In genomic region chr7:28351676-28352191, GRCm38 (mm10) we compare ENCODE assay signal across 8 mouse cellular contexts. TPM values are rescaled to one million over a fixed set of nuclear protein-coding genes. Genes with fewer than 3 reads are reported as not detected.
DNase-seq lines count a peak whose midpoint lies in the region; ATAC-seq and TF ChIP-seq lines count a peak whose summit lies in the region.

No protein-coding gene starts in this region.

- TF ChIP-seq EP300 in heart, adult 2 months (IDR thresholded peaks at IDR 0.05; ENCODE audit: insufficient read depth, low read depth, low read length) = no peak

- H3K27me3 ChIP-seq in heart, adult 2 months (ENCODE audit: control insufficient read depth, insufficient read depth, low read length) = no peaks in the 10 kb centered on the region
- no peaks in the 10 kb centered on the region for H3K27me3 ChIP-seq in hindbrain, embryonic 10.5 days (ENCODE audit: insufficient read depth, poor library complexity, severe bottlenecking)

- peak overlapping the region; percentile 29 for H3K9ac ChIP-seq in heart, adult 2 months (ENCODE audit: low read depth, low read length)
- peak overlapping the region; percentile 100 for H3K9ac ChIP-seq in ES-E14 (ENCODE audit: insufficient read depth, low read depth, low read length, poor library complexity, severe bottlenecking)

- DNase-seq in heart, adult 2 months = no peak
- no peak for DNase-seq in heart, adult 8-10 months (ENCODE audit: low spot score)
- DNase-seq in ES-E14 (ENCODE audit: low read depth, low spot score) (no peak), adipocyte (ENCODE audit: low spot score) (no peak)
- no peak for DNase-seq in hindbrain, embryonic 10.5 days (ENCODE audit: low spot score)
- no peak for DNase-seq in ovary, postnatal 36 days (ENCODE audit: low spot score)
- DNase-seq in layer of hippocampus, postnatal 25 days (ENCODE audit: extremely low spot score in 1 of 2, low spot score in 1 of 2) = no peak

- H3K4me3 ChIP-seq in heart, adult 2 months = peak overlapping the region; percentile 72
- H3K4me3 ChIP-seq in ES-E14 (ENCODE audit: insufficient read depth in 1 of 2, low read depth in 1 of 2, low read length in 2 of 2, poor library complexity in 1 of 2, severe bottlenecking in 1 of 2) = peak overlapping the region; percentile 91 to 100
- H3K4me3 ChIP-seq in hindbrain, embryonic 10.5 days = peak overlapping the region; percentile 94

- no peak for TF ChIP-seq POLR2A in heart, adult 2 months (IDR thresholded peaks at IDR 0.05; ENCODE audit: insufficient read depth, low read depth, low read length)

- peaks cover 6% of the 10 kb centered on the region for H3K4me1 ChIP-seq in heart, adult 2 months (ENCODE audit: control insufficient read depth, insufficient read depth, low read length)
- peaks cover 5% of the 10 kb centered on the region in 2 experiments; a peak in 2 of 4 replicates for H3K4me1 ChIP-seq in ES-E14 (ENCODE audit: control insufficient read depth in 2 of 2, insufficient read depth in 2 of 2, low read length in 2 of 2, poor library complexity in 1 of 2)
- H3K4me1 ChIP-seq in hindbrain, embryonic 10.5 days (replicated peaks) = peaks cover 30% of the 10 kb centered on the region

- peaks cover 5% of the 10 kb centered on the region; the same call in 1 of the 2 replicates for H3K36me3 ChIP-seq in heart, adult 2 months (ENCODE audit: control insufficient read depth, insufficient read depth, low read length)
- H3K36me3 ChIP-seq in ES-E14 (ENCODE audit: control insufficient read depth, insufficient read depth, low read length, poor library complexity, severe bottlenecking) = peaks cover 34% of the 10 kb centered on the region
- peaks cover 41% of the 10 kb centered on the region for H3K36me3 ChIP-seq in hindbrain, embryonic 10.5 days

- no peak overlapping the region for H3K27ac ChIP-seq in heart, adult 2 months
- H3K27ac ChIP-seq in ES-E14 (ENCODE audit: insufficient read depth, low read depth, low read length, poor library complexity, severe bottlenecking) = no peak overlapping the region
- H3K27ac ChIP-seq in hindbrain, embryonic 10.5 days = peak overlapping the region; percentile 94

- in situ Hi-C loops in ES-E14 (cut with MboI; ENCODE audit: low sequenced_read_pairs in 2 of 2, unreplicated experiment in 2 of 2) = no loop called here

- H3K9me3 ChIP-seq in ES-E14 (ENCODE audit: control insufficient read depth, insufficient read depth, low read depth, low read length) = no peaks in the 10 kb centered on the region
- no peaks in the 10 kb centered on the region for H3K9me3 ChIP-seq in hindbrain, embryonic 10.5 days

- ATAC-seq in megakaryocyte progenitor cell, adult 5-6 weeks (replicated peaks; ENCODE audit: poor library complexity) = peak; percentile 21

- intact Hi-C loops in heart, adult 2 months (cut with DNase I) = loop anchor here (1.0 kb wide), 1 partner anchor 20 kb away; no protein-coding TSS in a partner anchor

- no peak for TF ChIP-seq CTCF in heart, adult 2 months (IDR thresholded peaks at IDR 0.05)

- H3K79me2 ChIP-seq in heart, adult 2 months (replicated peaks; ENCODE audit: control insufficient read depth, insufficient read depth, low read length) = 0 out of 2 replicates have a peak, but pooled peaks cover 3% of the 10 kb centered on the region

- 26% methylated on average over 4 of the region's 4 CpGs for WGBS in heart, adult 2 months
- WGBS in hindbrain, embryonic 10.5 days = 53% methylated on average over 4 of the region's 4 CpGs

TF ChIP-seq in ES-E14, 5 proteins besides CTCF, POLR2A, EP300 and RAD21:
- no peak for TF ChIP-seq MAFK (IDR thresholded peaks at IDR 0.05; ENCODE audit: insufficient read depth, low read depth, low read length)
- TF ChIP-seq ZNF384 (IDR thresholded peaks at IDR 0.05; ENCODE audit: low read depth, low read length) = no peak
- 0 out of 2 replicates have a peak, but pooled peaks have one; percentile 25 for TF ChIP-seq HCFC1 (IDR thresholded peaks at IDR 0.05; ENCODE audit: borderline replicate concordance, insufficient read depth, low read length)
- no peak for TF ChIP-seq ZC3H11A (IDR thresholded peaks at IDR 0.05; ENCODE audit: borderline replicate concordance, low read depth, low read length)
- no peak for TF ChIP-seq CHD2 (IDR thresholded peaks at IDR 0.05; ENCODE audit: low read depth, low read length)
TF ChIP-seq in ES-E14: peak in this region for 1.

RNA-seq across cellular contexts. Expression of gene Rps16, which starts 1.3 kb away (rescaled TPM):
- total RNA-seq in heart, adult 2 months (2021) = 100 to 1,000 TPM; 496 to 556 TPM
- 312 and 411 TPM in 2 replicates for polyA plus RNA-seq in heart, adult 2 months (2012; rRNA removed)
- total RNA-seq in heart, adult 8-10 months (2022) = 100 to 1,000 TPM; 472 to 574 (median 541) TPM
- total RNA-seq in ES-E14 (2012; rRNA removed) = 1,678 and 1,740 TPM in 2 replicates
- polyA plus RNA-seq in hindbrain, embryonic 10.5 days (2016; fragmentation: Nextera tagmentation; extraction: Ambion mirVana) = 777 and 925 TPM in 2 replicates
- 3,279 and 3,562 TPM in 2 replicates for total RNA-seq in megakaryocyte progenitor cell, adult 5-6 weeks (2015)
- total RNA-seq in megakaryocyte progenitor cell, adult 5-6 weeks (2017) = 756 and 903 TPM in 2 replicates
- 100 to 1,000 TPM; 431 to 496 TPM for total RNA-seq in layer of hippocampus, postnatal 25 days (2021)

RNA-seq across cellular contexts. Expression of gene Supt5, which starts 13.2 kb away (rescaled TPM):
- total RNA-seq in heart, adult 2 months (2021) = 10 to 100 TPM; 52.5 to 59.9 TPM
- 64.3 and 72.4 TPM in 2 replicates for polyA plus RNA-seq in heart, adult 2 months (2012; rRNA removed)
- 10 to 100 TPM; 56.0 to 63.2 (median 57.6) TPM for total RNA-seq in heart, adult 8-10 months (2022)
- 83.7 and 87.8 TPM in 2 replicates for total RNA-seq in ES-E14 (2012; rRNA removed)
- 107 and 118 TPM in 2 replicates for polyA plus RNA-seq in hindbrain, embryonic 10.5 days (2016; fragmentation: Nextera tagmentation; extraction: Ambion mirVana)
- 44.5 and 67.5 TPM in 2 replicates for total RNA-seq in megakaryocyte progenitor cell, adult 5-6 weeks (2015)
- 64.6 and 68.9 TPM in 2 replicates for total RNA-seq in megakaryocyte progenitor cell, adult 5-6 weeks (2017)
- total RNA-seq in layer of hippocampus, postnatal 25 days (2021) = 100 to 1,000 TPM; 108 to 124 TPM

RNA-seq across cellular contexts. Expression of gene Plekhg2, which starts 20.7 kb away (rescaled TPM):
- 10 to 100 TPM; 10.4 to 14.3 TPM for total RNA-seq in heart, adult 2 months (2021)
- polyA plus RNA-seq in heart, adult 2 months (2012; rRNA removed) = 15.9 and 16.3 TPM in 2 replicates
- total RNA-seq in heart, adult 8-10 months (2022) = 10 to 100 TPM in 3 of 4 experiments, 1 to 10 TPM in 1; 8.9 to 13.2 (median 11.2) TPM
- total RNA-seq in ES-E14 (2012; rRNA removed) = 15.0 TPM in 2 replicates
- polyA plus RNA-seq in hindbrain, embryonic 10.5 days (2016; fragmentation: Nextera tagmentation; extraction: Ambion mirVana) = 82.4 and 93.0 TPM in 2 replicates
- 2.9 and 4.3 TPM in 2 replicates for total RNA-seq in megakaryocyte progenitor cell, adult 5-6 weeks (2015)
- total RNA-seq in megakaryocyte progenitor cell, adult 5-6 weeks (2017) = 2.0 and 2.1 TPM in 2 replicates
- total RNA-seq in layer of hippocampus, postnatal 25 days (2021) = 1 to 10 TPM; 6.2 to 8.9 TPM

RNA-seq across cellular contexts. Expression of gene Zfp36, which starts 28.3 kb away (rescaled TPM):
- 10 to 100 TPM; 19.4 to 26.3 TPM for total RNA-seq in heart, adult 2 months (2021)
- 26.1 and 28.2 TPM in 2 replicates for polyA plus RNA-seq in heart, adult 2 months (2012; rRNA removed)
- total RNA-seq in heart, adult 8-10 months (2022) = 10 to 100 TPM; 12.2 to 40.6 (median 16.5) TPM
- total RNA-seq in ES-E14 (2012; rRNA removed) = 3.9 and 5.0 TPM in 2 replicates
- 5.3 and 5.8 TPM in 2 replicates for polyA plus RNA-seq in hindbrain, embryonic 10.5 days (2016; fragmentation: Nextera tagmentation; extraction: Ambion mirVana)
- 87.3 and 149 TPM in 2 replicates for total RNA-seq in megakaryocyte progenitor cell, adult 5-6 weeks (2015)
- 26.0 and 46.4 TPM in 2 replicates for total RNA-seq in megakaryocyte progenitor cell, adult 5-6 weeks (2017)
- 1 to 10 TPM; 2.7 to 2.8 TPM for total RNA-seq in layer of hippocampus, postnatal 25 days (2021)

RNA-seq across cellular contexts. Expression of gene Timm50, which starts 39.9 kb away (rescaled TPM):
- 10 to 100 TPM; 60.0 to 63.5 TPM for total RNA-seq in heart, adult 2 months (2021)
- polyA plus RNA-seq in heart, adult 2 months (2012; rRNA removed) = 63.0 and 72.8 TPM in 2 replicates
- 10 to 100 TPM; 59.2 to 68.5 (median 64.4) TPM for total RNA-seq in heart, adult 8-10 months (2022)
- total RNA-seq in ES-E14 (2012; rRNA removed) = 124 and 159 TPM in 2 replicates
- 252 and 255 TPM in 2 replicates for polyA plus RNA-seq in hindbrain, embryonic 10.5 days (2016; fragmentation: Nextera tagmentation; extraction: Ambion mirVana)
- total RNA-seq in megakaryocyte progenitor cell, adult 5-6 weeks (2015) = 41.2 and 45.2 TPM in 2 replicates
- total RNA-seq in megakaryocyte progenitor cell, adult 5-6 weeks (2017) = 37.6 and 51.9 TPM in 2 replicates
- 10 to 100 TPM; 37.7 to 47.0 TPM for total RNA-seq in layer of hippocampus, postnatal 25 days (2021)
